Mouse (Mus musculus) thymus, adult 2 months (tissue): ENCODE results near the gene Sptbn4. TPM values are rescaled to one million over a fixed set of nuclear protein-coding genes. Genes with fewer than 3 reads are reported as not detected.
A peak's percentile ranks its signal among the peaks of the same experiment; 100 is the strongest.
"Not testable (repeated sequence)": the region's sequence is repeated elsewhere in the genome, so short reads cannot be mapped to it uniquely, and the experiment has no call there.

Experiments used
- DNase-seq: peaks from one replicate; pipeline ENCODE4 v3.0.0; 2021
- H3K27ac ChIP-seq: fragments of 200-500 bp; 2 replicates; pipeline ENCODE4 v1.5.1; 2012; ENCODE audit warnings: low read length, control low read depth; ENCODE audit not compliant: control insufficient read depth, insufficient read depth
- H3K27me3 ChIP-seq: fragments of 200-500 bp; 2 replicates; pipeline ENCODE4 v1.6.1; 2012; ENCODE audit warnings: mild to moderate bottlenecking, low read length, moderate library complexity, mixed read lengths; ENCODE audit not compliant: control insufficient read depth, insufficient read depth
- H3K36me3 ChIP-seq: fragments of 200-500 bp; 2 replicates; pipeline ENCODE4 v1.6.1; 2012; ENCODE audit warnings: mild to moderate bottlenecking, low read length, moderate library complexity; ENCODE audit not compliant: control insufficient read depth, insufficient read depth
- H3K4me1 ChIP-seq: fragments of 200-500 bp; replicated peaks from 2 replicates; pipeline ENCODE4 v1.6.1; 2012; ENCODE audit warnings: low read length; ENCODE audit not compliant: control insufficient read depth, insufficient read depth
- H3K4me3 ChIP-seq: fragments of 200-500 bp; 2 replicates; pipeline ENCODE4 v1.5.1; 2012; ENCODE audit warnings: mild to moderate bottlenecking, low read length, control low read depth, moderate library complexity; ENCODE audit not compliant: control insufficient read depth, insufficient read depth
- CTCF ChIP-seq: fragments of 200-500 bp; IDR thresholded peaks from 2 replicates; pipeline ENCODE4 v1.5.1; 2012; ENCODE audit warnings: mild to moderate bottlenecking, control low read depth, low read length, moderate library complexity, borderline replicate concordance; ENCODE audit not compliant: control insufficient read depth, poor library complexity, insufficient read depth; ENCODE audit errors: extremely low read depth
- POLR2A ChIP-seq: fragments of 200-500 bp; IDR thresholded peaks from 2 replicates; pipeline ENCODE4 v1.6.1; 2012; ENCODE audit warnings: mild to moderate bottlenecking, low read length, control low read depth, moderate library complexity; ENCODE audit not compliant: control insufficient read depth, poor library complexity, insufficient read depth; ENCODE audit errors: extremely low read depth
- WGBS: fragments of 180-500 bp; shearing (Covaris S2); methylation state at CpG from one replicate; pipeline ENCODE4 v1.1.7; 2018; 5-methylcytosine and 5-hydroxymethylcytosine counted together
- polyA plus RNA-seq: library from polyadenylated mRNA; depleted of rRNA; stranded (reverse); fragments of >200 nt; gene quantifications from 2 replicates; pipeline ENCODE4 v1.2.3, GENCODE M21; 2012; rRNA removed

Gene Sptbn4
- polyA plus RNA-seq: 0.13 TPM in 2 replicates

DNA sequence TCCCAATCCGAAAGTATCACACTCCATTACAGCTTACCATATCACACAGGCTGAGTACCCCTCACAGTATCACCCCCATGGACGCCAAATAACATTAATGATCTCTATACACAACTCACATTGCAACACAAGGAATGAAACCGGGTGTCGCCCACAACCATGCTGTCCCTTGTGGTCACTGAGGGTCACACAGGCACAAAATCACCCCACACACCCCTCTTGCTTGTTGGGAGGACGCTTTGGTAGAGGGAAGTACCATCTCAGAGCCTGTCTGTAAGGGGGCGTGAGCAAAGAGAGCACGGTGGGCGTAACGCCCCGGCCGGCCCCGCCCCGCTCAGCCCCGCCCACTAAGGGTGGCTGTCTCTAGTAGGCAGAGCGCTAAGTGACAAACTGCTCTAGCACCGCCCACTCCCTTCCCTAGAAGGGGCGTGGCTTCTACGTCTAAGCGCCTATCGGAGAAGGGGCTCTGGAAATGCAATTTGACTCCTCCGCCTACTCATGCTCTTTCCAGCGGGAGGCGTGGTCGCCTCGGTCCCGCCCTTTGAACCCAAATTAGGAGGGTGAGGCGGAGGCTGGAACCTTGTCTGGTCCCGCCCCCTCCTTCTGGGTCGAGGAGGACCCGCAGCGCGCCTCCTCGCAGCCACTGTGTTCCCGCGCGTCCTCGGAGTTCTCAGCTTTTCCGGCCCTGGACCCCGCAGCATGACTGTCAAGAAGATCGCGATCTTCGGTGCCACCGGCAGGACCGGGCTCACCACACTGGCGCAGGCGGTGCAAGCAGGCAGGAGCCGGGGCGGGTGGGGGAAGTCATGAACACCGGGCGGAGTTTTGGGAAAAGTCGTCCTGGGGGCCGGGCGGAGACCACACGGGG, at the start of gene Sptbn4, which contains the start of gene Blvrb:
TSS of gene Sptbn4 (minus strand) at position 268 of the 868 bp plus-strand sequence.
TSS of gene Blvrb (plus strand) at position 560 of the 868 bp plus-strand sequence.
- Histone ChIP-seq H3K36me3 (no peaks in the 10 kb centered on the region), H3K4me1 (peaks cover 12% of the 10 kb centered on the region), H3K27ac (no peak within 1 kb of the TSS), H3K27me3 (peaks cover 11% of the 10 kb centered on the region; the same call in 1 of the 2 replicates), H3K4me3 (peak within 1 kb of the TSS; percentile 42)
- peak; percentile 96 for DNase-seq
- TF ChIP-seq CTCF: 0 out of 2 replicates have a peak, but pooled peaks have one; percentile 41
- peak; percentile 48; the same call in 1 of the 2 replicates for TF ChIP-seq POLR2A
- 1% methylated on average over 54 of the region's 54 CpGs for WGBS

DNA sequence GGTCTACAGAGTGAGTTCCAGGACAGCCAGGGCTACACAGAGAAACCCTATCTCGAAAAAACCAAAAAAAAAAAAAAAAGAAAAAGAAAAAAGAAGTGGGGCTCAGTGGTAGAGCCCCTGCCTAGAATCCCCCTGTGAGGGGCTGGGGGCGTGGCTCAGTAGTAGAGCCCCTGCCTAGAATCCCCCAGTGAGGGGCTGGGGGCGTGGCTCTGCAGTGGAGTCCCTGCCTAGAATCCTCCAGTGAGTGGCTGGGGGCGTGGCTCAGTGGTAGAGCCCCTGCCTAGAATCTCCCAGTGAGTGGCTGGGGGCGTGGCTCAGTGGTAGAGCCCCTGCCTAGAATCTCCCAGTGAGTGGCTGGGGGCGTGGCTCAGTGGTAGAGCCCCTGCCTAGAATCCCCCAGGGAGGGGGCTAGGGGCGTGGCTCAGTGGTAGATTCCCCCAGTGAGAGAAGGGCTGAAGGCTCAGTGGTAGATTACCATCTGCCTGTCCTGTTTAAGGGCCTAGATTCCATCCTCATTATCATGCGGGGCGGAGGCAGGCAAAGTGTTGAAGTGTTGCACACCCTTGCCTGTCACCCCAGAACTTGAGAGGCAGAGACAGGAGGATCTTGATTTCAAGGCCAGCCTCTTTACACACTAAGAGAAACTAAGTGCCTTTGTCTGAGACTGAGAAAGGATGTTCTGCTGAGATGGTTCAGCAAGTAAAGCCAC, 47.3 kb upstream of the Sptbn4 start:
- not testable (repeated sequence) for H3K4me3 ChIP-seq, H3K4me1 ChIP-seq, DNase-seq, H3K27ac ChIP-seq, H3K36me3 ChIP-seq, H3K27me3 ChIP-seq
- WGBS: 96% methylated on average over 9 of the region's 9 CpGs

DNA sequence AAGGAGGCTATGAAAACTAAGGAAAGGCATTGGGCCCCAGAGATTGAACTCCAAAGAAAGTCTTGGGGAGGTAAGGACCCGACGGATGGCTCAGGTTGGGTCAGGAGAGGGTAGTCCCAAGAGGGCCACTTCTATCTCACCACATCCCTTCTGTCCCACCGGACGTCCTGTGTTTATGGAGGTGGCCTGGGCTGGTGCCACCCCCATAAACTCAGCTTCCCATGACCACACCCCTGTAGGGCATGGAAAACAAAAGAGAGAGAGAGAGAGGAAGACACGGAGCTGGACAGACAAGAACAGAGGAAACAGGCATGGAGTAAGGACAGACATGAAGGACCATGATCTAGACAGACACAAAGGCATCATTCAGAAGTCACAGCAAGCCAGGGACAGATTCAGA, 46.0 kb upstream of the Sptbn4 start:
- WGBS: 78% methylated on average over 5 of the region's 5 CpGs
- no peak for DNase-seq
- TF ChIP-seq CTCF: no peak
- no peak for TF ChIP-seq POLR2A
- H3K27ac ChIP-seq: no peak overlapping the region
- H3K4me1 ChIP-seq: peaks cover 13% of the 10 kb centered on the region
- no peaks in the 10 kb centered on the region for H3K36me3 ChIP-seq
- no peaks in the 10 kb centered on the region for H3K27me3 ChIP-seq
- no peak overlapping the region for H3K4me3 ChIP-seq

DNA sequence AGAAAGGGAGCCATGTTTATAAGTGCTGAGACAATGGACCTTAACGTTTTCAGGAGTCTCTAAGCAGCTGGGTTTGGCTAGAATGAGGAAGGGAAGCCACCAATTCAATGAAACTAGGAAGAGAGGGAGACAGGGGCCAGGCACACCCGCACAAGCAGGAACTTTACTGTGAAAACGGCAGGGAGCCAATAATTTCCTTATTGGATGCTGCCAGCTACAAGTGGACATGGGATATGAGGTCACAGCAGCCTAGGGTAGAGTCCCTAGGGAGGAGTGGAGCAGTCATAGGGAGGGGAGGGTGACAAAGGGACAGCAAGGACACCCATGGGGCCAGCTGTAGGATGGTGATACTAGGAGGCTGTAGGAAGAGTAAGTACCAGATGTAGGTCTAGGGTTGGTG, 45.5 kb upstream of the Sptbn4 start:
- H3K27me3 ChIP-seq: no peaks in the 10 kb centered on the region
- H3K4me1 ChIP-seq: peaks cover 13% of the 10 kb centered on the region
- H3K27ac ChIP-seq: no peak overlapping the region
- no peak for DNase-seq
- TF ChIP-seq POLR2A (no peak), CTCF (no peak)
- H3K4me3 ChIP-seq: no peak overlapping the region
- 54% methylated on average over 3 of the region's 3 CpGs for WGBS
- no peaks in the 10 kb centered on the region for H3K36me3 ChIP-seq

DNA sequence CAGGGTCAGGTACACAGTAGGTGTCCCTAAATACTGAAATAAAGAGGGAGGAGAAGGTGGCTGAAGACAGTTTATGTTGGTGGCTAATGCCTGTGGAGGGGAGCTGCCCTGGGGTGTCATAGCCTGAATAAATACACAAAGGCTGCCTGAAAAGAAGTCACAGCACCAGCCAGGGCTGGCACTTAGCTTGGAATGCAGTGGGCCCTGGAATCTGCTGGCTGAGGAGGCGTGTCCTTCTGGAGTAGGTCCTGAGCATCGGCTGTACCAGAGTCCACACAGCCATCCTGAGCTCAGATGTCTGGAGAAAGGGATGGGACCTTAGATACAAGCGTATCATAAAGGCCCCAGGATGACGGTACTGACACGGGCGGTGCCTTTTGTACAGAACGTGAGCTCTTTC, 44.4 kb upstream of the Sptbn4 start:
- DNase-seq: no peak
- no peak overlapping the region for H3K4me3 ChIP-seq
- WGBS: 94% methylated on average over 7 of the region's 7 CpGs
- peaks cover 20% of the 10 kb centered on the region for H3K4me1 ChIP-seq
- no peak for TF ChIP-seq CTCF
- TF ChIP-seq POLR2A: no peak
- H3K27ac ChIP-seq: no peak overlapping the region
- no peaks in the 10 kb centered on the region for H3K36me3 ChIP-seq
- no peaks in the 10 kb centered on the region for H3K27me3 ChIP-seq

DNA sequence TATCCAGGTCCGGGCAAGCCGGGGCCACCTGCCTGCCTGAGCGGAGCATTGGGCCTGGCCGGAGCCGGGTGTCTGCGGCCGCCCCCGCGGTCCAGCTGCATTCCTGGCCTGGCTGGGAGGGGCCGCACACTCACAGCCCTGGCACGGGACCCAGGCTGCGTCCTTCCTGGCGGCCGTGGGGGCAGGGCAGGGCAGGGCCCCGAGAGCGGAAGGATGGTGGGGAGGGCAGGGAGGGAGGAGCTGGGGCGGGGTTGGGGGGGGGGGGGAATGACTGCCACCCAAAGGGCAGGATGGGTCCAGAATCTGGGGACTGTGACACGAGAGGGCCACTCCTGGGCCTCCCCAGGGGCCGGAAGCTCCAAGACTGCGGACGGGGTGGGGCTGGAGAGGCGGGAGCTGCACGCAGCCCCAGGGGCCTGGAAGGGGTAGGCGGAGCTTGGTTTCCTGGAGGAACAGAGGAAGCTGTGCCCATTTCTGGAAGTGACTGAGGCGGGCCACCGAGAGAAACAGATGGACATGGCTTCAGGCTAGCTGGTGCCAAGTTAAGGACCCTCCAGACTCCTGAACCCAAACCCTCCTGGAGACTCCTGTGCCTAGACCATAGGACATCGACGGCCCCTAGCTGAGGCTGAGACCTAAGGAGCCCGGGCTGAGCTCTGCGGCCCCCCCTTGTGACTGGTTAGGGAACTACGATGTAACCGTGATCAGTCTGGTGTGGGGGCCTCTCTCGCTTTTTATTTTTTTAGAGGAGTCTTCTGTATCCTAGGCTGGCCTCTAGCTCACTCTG, 43.2 kb upstream of the Sptbn4 start:
- DNase-seq: peak; percentile 90
- Histone ChIP-seq H3K27ac (peak overlapping the region; percentile 51), H3K27me3 (no peaks in the 10 kb centered on the region), H3K4me3 (peak overlapping the region; percentile 57), H3K4me1 (peaks cover 20% of the 10 kb centered on the region), H3K36me3 (no peaks in the 10 kb centered on the region)
- WGBS: under 1% methylated on average over 32 of the region's 33 CpGs
- TF ChIP-seq CTCF (peak; percentile 86; the same call in 1 of the 2 replicates), POLR2A (no peak)
